ENCODE assay signal across 10 mouse cellular contexts in the genomic region with DNA sequence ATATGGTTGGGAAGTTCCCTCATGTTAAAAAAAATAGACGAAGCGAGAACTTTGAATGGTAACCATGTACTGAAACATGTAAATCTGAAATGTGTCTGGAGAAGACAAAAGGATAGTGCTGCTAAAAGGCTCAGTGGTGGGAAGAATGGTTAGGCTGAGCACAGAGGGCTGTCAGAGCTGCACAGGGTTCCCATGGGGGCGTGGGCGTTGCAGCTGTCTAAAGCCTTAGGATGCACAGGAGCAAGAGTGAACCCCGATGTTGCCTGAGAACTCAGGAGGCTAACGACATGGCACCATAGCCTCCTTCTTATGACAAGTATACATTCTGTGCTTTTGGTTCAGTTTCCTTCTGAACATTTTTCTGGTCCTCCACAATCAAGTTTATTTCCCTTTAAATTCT.
DNase-seq lines count a peak whose midpoint lies in the region; ATAC-seq and TF ChIP-seq lines count a peak whose summit lies in the region.
"Had no signal": no experiment of that assay in that cellular context is flagged by ENCODE, and none has a peak within 500 bp of the region (broad histone marks: within the 10 kb centered on the region; RNA-seq: fewer than 3 reads in every experiment).

No protein-coding gene starts in this region.

- H3K36me3 ChIP-seq in liver, embryonic 12.5 days, result no peaks in the 10 kb centered on the region

- H3K9me3 ChIP-seq in liver, embryonic 12.5 days (replicated peaks), result no peaks in the 10 kb centered on the region

- 0 out of 2 replicates have a peak overlapping the region, but pooled peaks have one; percentile 11 for H3K4me3 ChIP-seq in layer of hippocampus, adult 2 months
- H3K4me3 ChIP-seq in liver, embryonic 12.5 days, result no peak overlapping the region

- peak; percentile 7 for DNase-seq in gastrocnemius, postnatal 10 days
- no peak for DNase-seq in gastrocnemius, adult 8-10 months (ENCODE audit: low spot score in 2 of 2)
- DNase-seq in layer of hippocampus, adult 2 months (ENCODE audit: low spot score in 2 of 2), result peak in 1 of 2 experiments; percentile 37
- DNase-seq in layer of hippocampus, postnatal 10 days (ENCODE audit: low spot score in 2 of 2), result no peak
- peak; percentile 69 for DNase-seq in brain, adult 2 months (ENCODE audit: low read depth, low spot score)
- peak; percentile 20 to 24 for DNase-seq in layer of hippocampus, adult 8-10 months (ENCODE audit: low spot score in 2 of 2)
- no peak for DNase-seq in testis, postnatal 14 days (ENCODE audit: low spot score)
- DNase-seq: cerebellum, adult 11 months had no signal

- H3K27me3 ChIP-seq in liver, embryonic 12.5 days (replicated peaks), result no peaks in the 10 kb centered on the region
- H3K27me3 ChIP-seq: Patski had no signal

- no peaks in the 10 kb centered on the region for H3K4me1 ChIP-seq in liver, embryonic 12.5 days

- TF ChIP-seq CTCF in layer of hippocampus, adult 2 months (conservative IDR thresholded peaks at IDR 0.05), result no peak

- 72% methylated on average over 6 of the region's 6 CpGs for WGBS in liver, embryonic 12.5 days (ENCODE audit: insufficient replicate concordance)

- H3K27ac ChIP-seq in layer of hippocampus, adult 2 months, result peak overlapping the region; percentile 91
- no peak overlapping the region for H3K27ac ChIP-seq in liver, embryonic 12.5 days

- no peak overlapping the region for H3K4me2 ChIP-seq in liver, embryonic 12.5 days

- ATAC-seq in liver, embryonic 12.5 days, result no peak

- no peak overlapping the region for H3K9ac ChIP-seq in liver, embryonic 12.5 days

Comparison
In these comparisons a context has a peak if more than half of its experiments do, and no peak if none do; other contexts are left out.
1. DNase-seq: peak in gastrocnemius, postnatal 10 days (single experiment), brain, adult 2 months (single experiment) and layer of hippocampus, adult 8-10 months (2 of 2); none in gastrocnemius, adult 8-10 months (0 of 2), layer of hippocampus, postnatal 10 days (0 of 2) and testis, postnatal 14 days (single experiment).